Mouse (Mus musculus): Measurements from ENCODE around the gene Rbfox1.

The Rbfox1 gene

DNA sequence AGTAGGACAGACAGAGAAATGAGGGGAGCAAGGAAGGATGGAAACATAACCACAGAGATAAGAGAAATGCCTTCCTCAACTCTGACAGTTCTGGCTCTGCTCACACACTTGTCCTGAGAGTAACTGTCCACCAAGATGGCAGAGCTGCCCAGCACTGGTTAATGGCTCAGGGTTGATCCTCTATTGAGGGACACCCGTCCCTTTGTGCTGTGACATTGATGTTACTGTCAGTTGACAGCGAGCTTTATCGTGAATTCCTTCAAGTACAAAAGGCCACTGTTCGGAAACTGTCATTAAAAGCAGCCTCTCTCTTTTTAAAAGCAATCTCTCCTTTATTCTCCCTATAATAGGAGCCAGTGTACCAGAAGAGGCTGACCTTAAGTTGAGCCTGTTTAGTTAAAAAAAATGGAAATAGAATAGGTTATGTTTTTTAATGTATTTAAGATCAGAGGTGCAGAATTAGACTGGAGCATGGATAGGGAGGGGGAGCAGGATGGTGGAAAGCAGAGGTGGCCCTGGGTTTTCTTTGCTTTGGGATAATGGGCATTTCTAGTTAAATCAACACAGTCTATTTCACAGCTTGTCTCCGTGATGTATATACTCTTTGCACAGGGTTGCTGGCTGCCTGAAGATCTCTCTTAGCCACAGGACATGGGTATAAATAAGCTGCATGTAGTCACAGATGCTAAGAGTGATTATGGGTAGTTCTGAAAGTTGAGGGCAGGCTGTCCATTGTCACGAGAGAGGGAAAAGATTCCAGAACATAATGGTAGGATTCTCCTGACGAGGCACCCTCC lies 212.3 kb downstream of the Rbfox1 start:
- no peak for DNase-seq (ENCODE audit: low read depth)

DNA sequence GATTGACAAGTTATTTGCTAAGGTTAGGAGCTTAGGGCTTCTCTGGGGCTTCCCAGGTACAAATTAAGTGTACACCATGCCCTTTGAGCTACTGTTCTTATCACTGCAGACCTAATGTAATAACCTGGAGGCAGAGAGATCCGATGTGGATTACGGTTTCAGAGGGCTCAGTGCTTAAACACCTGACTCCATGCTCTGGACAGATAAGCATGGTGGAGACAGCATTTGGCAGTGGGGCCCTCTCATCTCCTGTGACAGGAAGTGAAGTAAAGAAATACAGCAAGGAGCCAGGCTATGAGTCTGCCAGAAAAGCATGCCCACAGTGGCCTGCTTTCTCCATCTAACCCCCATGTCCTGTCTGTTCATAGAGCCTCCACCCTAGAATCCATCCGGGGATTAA lies 213.0 kb downstream of the Rbfox1 start:
- DNase-seq (ENCODE audit: low read depth): no peak

DNA sequence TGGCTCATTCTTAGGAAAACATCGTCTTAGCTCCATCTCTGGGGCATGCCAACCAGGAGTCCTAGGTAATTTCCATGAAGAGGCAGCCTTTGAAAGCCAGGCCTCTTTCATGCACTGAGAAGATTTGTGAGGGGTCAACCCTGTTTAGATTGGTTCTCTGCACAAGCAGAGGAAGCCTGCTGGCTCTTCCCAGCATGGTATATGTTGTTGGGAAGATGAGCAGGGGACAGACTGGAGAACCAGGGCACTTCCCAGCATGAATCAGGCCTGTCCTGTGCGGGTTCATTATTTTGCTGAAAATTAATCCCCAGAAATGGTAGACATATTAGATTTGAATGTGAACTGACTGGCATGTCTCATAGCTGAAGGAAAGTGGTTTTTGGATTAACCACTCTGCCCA lies 214.4 kb downstream of the Rbfox1 start:
- DNase-seq (ENCODE audit: low read depth): no peak

DNA sequence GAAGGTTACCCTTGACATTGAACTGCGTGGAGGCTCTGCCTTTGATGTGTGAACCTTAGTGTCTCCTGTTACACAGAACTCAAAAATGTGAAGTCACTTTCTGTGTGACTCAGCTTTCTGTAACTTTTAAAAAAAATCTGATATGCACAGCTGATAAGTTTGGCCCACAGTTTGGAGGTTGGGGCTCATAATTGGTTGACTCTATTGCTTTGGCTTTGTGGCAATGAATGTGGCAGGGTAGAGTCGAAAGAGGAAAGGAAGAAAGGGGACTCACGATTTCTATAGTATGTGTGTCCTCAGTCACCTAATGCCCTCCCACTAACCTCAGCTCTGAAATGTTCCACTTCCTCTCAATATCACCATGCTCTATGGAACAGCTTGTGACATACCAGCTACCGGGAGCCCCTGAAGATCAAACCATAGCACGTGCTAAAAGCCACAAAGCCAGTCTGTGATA lies 215.3 kb downstream of the Rbfox1 start:
- no peak for DNase-seq (ENCODE audit: low read depth)

DNA sequence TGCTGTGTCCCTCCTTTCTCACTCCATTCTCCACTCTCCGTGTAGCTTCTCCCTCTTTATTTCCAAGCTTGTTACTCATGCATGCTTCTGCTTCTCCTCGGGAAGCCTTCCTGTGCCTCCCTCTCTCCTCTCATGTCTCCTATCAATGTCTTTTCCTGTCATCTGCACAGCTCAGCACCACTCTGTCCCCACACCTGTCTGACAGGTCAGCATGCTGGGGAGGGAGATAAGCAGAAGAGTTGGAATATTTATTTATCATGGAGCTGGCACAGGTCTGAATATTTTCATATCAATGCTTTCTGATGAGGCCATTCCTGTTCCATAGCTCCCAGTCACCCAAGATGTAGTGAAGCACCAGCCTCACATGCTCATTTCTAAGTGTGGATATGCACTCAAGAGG lies 218.6 kb downstream of the Rbfox1 start:
- DNase-seq (ENCODE audit: low read depth): no peak

DNA sequence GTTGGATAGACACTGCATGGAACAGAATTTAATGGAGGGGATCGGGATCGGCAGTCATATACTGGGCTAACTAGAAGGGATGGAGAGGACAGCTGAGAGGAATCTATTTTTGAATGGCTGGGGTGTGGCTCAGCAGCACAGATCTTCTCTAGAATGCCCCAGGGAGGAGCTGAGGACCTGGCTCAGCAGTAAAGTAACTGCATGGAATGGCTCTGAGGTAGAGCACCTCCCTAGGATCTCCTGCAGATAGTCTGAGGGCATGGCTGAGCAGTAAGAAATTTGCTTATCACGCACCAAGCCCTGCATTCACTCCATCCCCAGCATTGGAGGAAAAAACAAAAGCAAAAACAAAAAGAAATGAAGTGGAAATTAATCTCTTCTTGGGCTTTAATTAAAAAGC lies 225.0 kb downstream of the Rbfox1 start:
- no peak for DNase-seq (ENCODE audit: low read depth)

DNA sequence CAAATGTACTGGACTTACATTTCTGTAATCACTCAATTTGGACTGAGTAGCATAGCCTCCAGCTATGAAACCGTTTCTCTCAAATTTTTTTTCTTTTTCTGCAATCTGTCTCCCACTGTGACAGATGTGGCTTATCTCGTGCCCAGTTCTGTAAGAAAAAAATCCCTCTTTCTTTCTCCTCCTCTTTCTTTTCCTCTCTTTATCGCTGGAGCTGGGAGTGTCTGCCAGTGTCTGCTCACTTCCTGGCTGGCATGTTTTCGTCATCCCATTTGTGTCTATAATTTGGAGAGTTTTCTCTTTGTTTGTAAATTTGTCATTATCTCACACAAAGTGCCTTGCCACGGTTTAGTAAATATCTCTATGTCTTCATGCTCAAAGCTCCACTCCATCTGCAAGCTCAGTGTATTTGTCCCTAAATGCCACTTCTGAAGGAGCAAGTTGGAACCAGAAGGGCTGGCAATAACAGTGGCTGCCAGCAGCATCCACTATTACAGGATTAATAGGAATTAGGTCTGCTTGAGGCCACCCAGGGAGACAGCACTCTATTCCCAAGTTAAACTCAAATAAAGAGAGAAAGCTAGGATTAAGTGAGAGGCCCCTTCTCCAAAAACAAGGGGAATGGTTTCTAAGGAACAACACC lies 228.8 kb downstream of the Rbfox1 start:
- no peak for DNase-seq (ENCODE audit: low read depth)

DNA sequence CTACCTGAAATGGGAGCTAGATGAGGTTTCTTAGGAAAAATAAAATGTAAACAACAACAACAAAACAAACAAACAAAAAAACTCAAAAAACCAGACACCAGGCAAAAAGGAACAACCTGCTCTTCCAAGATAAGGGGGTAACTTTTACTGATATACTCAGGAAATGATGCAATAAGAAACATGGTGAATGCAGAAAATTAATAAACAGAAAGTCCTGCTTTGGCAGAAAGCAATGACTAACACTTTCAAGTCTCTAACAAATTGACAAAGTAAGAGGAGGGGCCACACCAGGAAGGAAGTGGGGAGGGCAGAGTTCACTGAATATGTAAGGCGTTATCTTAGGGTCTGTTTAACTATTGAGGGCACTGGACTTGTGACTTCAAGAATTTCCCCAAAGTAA lies 234.3 kb downstream of the Rbfox1 start:
- DNase-seq (ENCODE audit: low read depth): no peak

DNA sequence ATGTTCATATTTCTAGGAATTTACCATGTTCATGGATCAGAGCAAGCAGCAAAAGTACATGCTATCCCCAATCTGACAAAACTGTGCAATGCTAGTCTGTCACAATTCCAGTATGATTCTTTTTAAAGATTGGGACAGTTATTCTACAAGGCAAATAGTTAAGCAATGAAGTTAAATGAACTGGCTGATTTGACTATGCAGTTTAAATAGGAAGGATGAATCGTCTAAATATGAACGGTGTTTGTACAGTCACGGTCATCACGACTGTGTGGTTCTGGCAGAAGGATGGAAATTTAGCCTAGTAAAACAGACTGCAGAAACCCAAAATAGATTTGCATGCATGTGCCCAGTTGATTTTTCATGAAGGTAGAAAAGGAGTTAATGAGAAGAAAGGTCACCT lies 236.1 kb downstream of the Rbfox1 start:
- no peak for DNase-seq (ENCODE audit: low read depth)

DNA sequence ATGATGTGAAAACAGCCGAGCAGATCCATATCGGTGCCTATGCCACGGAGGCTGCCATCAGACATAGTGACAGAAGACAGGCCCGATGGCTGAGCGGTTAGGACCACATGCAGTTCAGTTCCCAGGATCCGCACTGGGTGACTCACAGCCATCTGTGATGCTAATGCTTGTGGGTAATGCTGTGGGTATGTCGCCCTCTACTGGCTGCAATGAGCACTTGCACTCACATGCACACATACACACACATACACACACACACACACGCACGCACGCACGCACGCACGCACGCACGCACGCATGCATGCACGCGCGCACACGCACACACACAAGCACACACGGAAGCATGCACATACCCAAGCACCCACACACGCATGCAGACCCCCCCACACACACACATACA lies 237.7 kb downstream of the Rbfox1 start:
- no peak for DNase-seq (ENCODE audit: low read depth)

DNA sequence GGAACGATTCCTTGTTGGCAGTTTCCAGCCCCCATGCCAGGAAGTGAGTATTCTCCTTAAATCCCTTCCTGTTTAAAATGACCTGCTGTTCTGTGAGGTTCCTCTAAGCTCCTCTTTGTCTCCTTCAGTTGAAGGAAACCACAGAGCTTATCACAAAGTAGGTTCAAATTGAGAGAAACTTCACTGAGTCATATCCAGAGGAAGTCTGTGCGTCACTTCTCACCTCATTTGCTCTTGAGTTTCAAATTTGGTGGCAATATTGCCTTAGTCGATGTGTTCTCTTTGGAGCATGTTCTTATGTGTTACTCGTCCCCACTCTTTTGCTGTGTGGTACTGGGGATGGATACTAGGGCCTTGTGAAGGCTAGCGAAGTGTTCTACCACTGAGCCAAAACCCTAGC lies 243.2 kb downstream of the Rbfox1 start:
- DNase-seq (ENCODE audit: low read depth): no peak

DNA sequence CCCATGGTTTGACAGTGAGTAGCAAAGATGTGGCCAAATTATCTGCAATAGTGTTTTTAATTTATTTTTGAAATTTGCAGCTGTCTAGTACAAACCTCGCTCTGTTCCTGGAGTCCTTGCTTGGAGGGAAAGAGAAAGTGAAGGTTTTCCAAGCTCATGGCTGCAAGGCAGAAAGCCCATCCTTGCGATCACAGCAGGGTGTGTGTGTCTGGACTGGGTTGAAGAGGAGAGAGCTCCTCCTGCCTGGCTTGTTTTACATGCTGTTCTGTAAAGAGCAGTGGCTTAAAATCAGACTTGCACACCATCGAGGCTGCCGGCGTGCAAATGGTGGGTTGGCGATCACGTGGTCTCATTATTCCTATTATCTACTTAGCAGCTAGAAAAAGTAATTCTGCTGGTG lies 249.9 kb downstream of the Rbfox1 start:
- no peak for DNase-seq (ENCODE audit: low read depth)

DNA sequence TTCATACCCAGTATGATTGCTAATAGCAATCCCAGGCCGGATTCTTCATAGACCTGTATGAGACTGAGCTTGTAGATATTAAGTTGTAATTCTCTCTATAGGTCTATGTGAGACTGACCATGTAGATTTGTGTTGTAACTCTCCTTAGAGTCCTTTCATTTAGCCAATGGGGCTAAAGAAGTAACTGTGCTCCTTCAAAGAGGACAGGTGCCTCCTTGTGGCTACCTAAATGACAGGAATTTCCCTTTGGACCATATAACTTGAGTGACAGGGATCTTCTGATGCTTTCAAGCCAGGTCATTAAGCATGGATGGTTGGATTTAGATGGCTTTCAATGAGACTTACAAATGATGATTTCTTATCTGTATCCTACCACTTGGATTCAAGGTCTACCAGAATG lies 254.3 kb downstream of the Rbfox1 start:
- DNase-seq (ENCODE audit: low read depth): no peak

DNA sequence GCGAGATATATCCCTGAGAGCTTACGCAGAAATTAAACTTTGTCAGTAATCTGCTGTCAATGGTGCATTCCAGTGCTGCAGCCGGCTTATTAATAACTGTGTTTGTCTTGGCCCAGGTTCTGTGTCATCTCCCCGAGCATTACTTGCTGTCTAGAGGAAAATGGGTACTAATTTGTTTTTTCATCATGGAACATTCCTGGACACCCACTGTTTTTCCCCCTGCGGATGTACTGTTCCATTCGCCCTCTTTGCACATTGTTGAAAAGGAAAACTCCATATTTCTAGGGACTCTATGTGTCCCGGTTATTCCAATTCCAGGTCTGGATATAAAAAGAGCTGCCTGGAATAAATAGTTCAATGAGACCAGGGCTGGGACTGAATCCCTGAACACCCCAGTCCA lies 262.8 kb downstream of the Rbfox1 start:
- DNase-seq (ENCODE audit: low read depth): no peak

DNA sequence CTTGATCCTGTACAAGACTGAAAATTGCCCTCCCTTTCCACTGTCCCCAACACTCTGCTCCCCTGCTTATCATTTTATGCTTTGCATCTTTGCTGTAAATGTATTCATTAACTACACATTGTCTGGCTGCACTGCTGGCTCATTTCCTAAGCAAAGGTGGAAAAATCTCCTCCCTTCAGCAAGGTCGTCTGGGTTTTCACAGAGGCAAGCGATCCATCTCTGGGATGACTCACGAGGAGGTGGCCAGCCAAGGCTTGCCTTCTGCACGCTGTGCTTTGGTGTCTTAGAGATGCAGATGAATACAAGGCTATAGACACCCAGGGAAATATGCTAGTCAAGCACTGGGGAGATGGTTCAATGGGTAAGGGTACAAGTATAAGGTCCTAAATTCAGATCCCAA lies 264.2 kb downstream of the Rbfox1 start:
- DNase-seq (ENCODE audit: low read depth): no peak

DNA sequence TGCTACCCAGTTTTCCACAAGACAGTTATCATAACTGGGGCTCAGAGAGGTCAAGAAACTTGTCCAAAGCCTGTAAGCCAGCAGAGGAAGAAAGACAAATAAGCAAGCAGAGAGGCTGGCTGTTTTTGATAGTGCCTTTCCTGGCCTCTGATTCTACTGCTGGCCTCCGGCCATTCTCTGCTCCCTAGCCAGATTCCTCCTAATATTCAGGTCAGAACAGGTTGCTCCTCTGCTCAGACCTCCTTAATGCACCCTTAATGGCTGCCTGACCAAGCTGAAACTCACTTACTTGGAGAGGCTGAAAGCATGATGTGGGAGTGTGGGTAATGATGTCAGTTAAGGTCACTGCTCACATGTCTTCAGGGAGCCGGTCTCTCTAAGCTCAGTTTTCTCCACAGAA lies 270.4 kb downstream of the Rbfox1 start:
- no peak for DNase-seq (ENCODE audit: low read depth)

DNA sequence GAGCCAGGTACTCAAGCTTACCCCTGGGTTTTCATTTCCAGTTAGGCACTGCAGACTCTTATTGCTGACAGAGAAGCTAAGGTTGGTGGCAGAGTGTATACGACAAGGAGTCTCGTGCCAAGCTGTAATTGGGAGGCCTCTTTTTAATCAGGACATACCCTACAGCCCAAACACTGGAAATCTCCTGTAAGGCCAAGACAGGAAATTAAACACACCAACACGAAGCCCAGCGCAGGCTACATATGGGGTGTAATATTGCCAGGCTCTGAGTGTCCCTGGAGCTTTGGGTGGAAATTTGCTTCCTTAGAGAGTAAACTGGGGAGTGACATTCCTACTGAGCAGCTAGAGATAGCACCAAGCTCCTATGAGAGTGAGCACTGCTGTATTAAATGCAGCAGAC lies 279.3 kb downstream of the Rbfox1 start:
- no peak for DNase-seq (ENCODE audit: low read depth)

DNA sequence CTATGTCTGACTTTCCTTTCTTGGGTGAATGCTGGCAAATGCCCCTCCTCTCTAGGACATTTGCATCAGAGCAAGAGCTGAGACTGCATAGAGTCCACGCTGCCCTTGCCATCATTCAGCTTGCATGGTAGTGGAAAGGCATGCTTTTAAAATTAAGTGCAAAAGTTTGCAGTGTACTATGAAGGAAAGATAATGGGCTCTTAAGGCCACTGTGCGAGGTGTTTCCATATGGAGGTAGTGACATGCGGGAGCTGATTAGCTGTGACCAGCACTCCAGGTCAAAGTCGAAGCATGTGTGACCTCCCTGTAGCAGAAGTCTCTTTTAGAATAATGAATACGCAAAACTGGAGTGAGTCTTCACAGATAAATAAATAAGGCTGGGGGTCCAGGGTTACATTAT lies 284.2 kb downstream of the Rbfox1 start:
- DNase-seq (ENCODE audit: low read depth): no peak

DNA sequence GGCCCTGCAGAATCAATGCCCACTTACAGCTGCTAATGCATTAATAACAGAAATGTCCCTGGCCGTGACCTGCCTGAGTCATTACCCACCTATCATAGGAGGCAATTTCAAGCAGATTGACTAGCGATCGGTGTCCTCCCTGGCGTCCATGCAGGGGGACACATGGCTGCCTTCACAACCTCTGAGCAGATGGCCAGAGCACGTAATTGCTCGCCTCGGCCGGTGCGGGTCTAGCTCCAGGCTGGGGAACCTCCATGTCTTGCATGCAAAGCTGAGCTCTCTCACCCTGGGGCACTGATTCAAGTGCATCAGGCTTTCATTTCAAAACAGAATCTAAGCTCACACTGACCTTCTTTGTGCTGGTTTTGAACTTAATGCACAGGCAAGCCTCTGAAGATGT lies 295.7 kb downstream of the Rbfox1 start:
- no peak for DNase-seq (ENCODE audit: low read depth)

DNA sequence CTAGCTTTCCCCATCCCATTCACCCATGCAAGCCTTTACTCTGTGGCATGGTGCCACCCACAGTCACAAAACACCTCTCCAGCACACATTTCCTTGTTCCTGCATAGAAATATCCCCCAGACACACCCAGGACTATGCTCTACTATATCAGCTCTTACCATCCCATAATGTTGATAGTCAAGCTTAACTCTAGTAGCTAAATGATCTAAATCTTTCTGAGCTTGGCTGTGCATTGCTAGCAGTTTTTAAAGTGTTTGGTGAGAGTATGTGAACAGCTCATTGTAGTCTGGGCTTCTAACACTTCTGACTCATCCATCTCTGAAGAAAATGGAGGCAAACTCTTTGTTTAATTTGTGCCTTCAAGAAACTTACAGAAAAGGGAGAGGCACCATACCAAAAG lies 297.2 kb downstream of the Rbfox1 start:
- no peak for DNase-seq (ENCODE audit: low read depth)

DNA sequence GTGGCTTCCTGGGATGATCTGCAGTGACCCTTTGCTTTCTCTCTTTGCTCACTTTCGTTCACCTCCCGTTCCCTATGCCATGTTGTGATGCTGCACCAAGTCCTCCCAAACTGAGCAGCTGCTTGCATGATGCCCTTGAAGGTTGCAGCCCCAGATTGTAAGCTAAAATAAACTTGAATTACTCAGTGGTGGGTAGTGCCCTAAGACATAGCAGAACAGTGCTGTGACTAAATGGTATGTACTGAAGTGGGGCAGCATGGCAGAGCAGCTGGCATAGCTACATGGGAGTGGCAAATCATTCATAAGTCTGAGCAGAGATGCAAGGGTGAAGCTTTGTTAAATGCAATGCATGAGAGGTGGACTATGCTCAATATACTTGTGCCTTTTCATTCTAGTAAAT lies 307.2 kb downstream of the Rbfox1 start:
- no peak for DNase-seq (ENCODE audit: low read depth)

DNA sequence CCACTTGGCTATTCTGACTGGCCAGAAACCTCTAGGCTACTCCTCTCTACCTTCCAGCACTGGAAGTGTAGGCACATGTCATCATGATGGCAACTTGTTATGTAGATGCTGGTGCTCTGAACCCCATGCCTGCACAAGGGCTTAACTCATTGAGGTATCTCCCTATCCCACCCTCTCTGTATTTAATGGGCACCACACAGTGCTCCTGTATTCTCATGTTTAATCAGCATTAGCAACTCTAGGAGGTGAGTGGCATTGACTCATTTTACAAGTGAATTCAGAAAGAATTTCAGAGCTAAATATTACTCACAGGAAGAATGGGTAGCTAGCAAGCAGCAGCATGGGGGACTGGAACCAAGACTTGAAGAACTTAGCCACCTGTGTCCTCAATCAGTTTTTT lies 321.3 kb downstream of the Rbfox1 start:
- DNase-seq (ENCODE audit: low read depth): no peak

DNA sequence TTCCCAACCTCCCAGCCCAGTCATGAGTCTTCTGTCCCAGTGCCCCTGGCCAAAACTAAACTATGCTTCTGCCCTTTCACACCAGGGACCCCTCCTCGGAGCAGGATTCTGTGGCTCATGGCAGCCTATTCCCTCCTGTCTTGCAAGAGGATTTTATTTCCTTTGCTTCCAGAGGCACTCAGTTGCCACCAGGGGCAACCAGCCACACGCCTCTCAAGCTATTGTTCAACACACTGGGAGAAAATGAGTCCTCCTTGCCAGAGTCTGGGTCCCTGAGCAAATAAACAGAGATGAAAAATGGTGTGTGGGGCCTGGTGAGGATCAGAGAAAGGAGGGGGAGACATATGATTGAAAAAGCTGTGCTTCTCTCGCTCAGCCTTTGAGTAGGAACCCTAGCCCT lies 327.8 kb downstream of the Rbfox1 start:
- no peak for DNase-seq (ENCODE audit: low read depth)

DNA sequence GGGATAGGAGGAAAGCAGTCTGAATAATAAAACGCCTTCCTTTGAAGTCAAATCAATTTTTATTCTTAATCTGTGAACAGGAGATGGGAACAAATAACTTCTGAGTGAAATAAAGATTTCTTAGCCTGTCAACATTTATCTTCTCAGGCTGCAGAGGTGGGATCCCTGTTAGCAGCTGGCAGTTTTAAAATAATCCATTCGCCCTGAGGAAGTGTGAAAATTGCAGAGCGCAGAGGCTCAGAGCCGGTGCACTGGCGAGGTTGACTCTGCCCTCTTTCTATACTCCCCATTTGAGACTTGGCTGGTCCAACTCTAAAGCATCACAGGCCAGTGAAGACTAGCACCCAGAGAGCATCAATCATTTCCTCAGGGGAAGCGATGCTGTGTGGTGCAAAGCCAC lies 342.3 kb downstream of the Rbfox1 start:
- DNase-seq (ENCODE audit: low read depth): no peak
